Mouse (Mus musculus) retina, postnatal 1 day (tissue): ENCODE measurements around the gene Hist1h3b.
"Not testable (repeated sequence)": the region's sequence is repeated elsewhere in the genome, so short reads cannot be mapped to it uniquely, and the experiment has no call there.

Source experiments
- DNase-seq: peaks from one replicate; pipeline ENCODE4 v3.0.0-alpha.2; 2012

The Hist1h3b gene

GRCm38 (mm10) chr13:23752067-23752741 lies at the start of gene Hist1h3b:
Gene Hist1h3b (plus strand): TSS chr13:23752267.
- DNase-seq: peak; percentile 96

GRCm38 (mm10) chr13:23702801-23703200 lies 49.3 kb upstream of the Hist1h3b start:
- DNase-seq: not testable (repeated sequence)

GRCm38 (mm10) chr13:23705751-23706356 lies 46.2 kb upstream of the Hist1h3b start:
- DNase-seq: no peak

GRCm38 (mm10) chr13:23706771-23707170 lies 45.3 kb upstream of the Hist1h3b start:
- no peak for DNase-seq

- DNase-seq: no peak
Measured at GRCm38 (mm10) chr13:23708041-23708440, 44.0 kb upstream of the Hist1h3b start.

- DNase-seq: no peak
Measured at GRCm38 (mm10) chr13:23708654-23709053, 43.4 kb upstream of the Hist1h3b start.

- DNase-seq: peak; percentile 46
Measured at GRCm38 (mm10) chr13:23709714-23710373, 42.2 kb upstream of the Hist1h3b start.

GRCm38 (mm10) chr13:23710374-23711089 lies 41.5 kb upstream of the Hist1h3b start, which contains the start of gene Hfe:
Gene Hfe (minus strand): TSS chr13:23710854.
- DNase-seq: peak; percentile 75

GRCm38 (mm10) chr13:23716261-23717042 lies 35.6 kb upstream of the Hist1h3b start:
- no peak for DNase-seq

- no peak for DNase-seq
Measured at GRCm38 (mm10) chr13:23717176-23717575, 34.9 kb upstream of the Hist1h3b start.

- DNase-seq: not testable (repeated sequence)
Measured at GRCm38 (mm10) chr13:23717593-23718245, 34.3 kb upstream of the Hist1h3b start.

- no peak for DNase-seq
Measured at GRCm38 (mm10) chr13:23724239-23724638, 27.8 kb upstream of the Hist1h3b start.

- no peak for DNase-seq
Measured at GRCm38 (mm10) chr13:23725213-23725612, 26.9 kb upstream of the Hist1h3b start.

GRCm38 (mm10) chr13:23728472-23729191 lies 23.4 kb upstream of the Hist1h3b start:
- no peak for DNase-seq

GRCm38 (mm10) chr13:23729192-23729525 lies 22.9 kb upstream of the Hist1h3b start:
- no peak for DNase-seq

GRCm38 (mm10) chr13:23729706-23730105 lies 22.4 kb upstream of the Hist1h3b start:
- no peak for DNase-seq

GRCm38 (mm10) chr13:23730479-23730878 lies 21.6 kb upstream of the Hist1h3b start:
- no peak for DNase-seq

GRCm38 (mm10) chr13:23732156-23732804 lies 19.8 kb upstream of the Hist1h3b start:
- DNase-seq: peak; percentile 73

GRCm38 (mm10) chr13:23737091-23737490 lies 15.0 kb upstream of the Hist1h3b start:
- DNase-seq: peak; percentile 61

- no peak for DNase-seq
Measured at GRCm38 (mm10) chr13:23738041-23738440, 14.0 kb upstream of the Hist1h3b start.

- peak; percentile 95 for DNase-seq
Measured at GRCm38 (mm10) chr13:23738677-23739068, 13.4 kb upstream of the Hist1h3b start, which contains the start of gene Hist1h1c. Gene Hist1h1c (plus strand): TSS chr13:23738808.
